Mouse (Mus musculus): ENCODE measurements around the gene Samd10. TPM values are rescaled to one million over a fixed set of nuclear protein-coding genes. Genes with fewer than 3 reads are reported as not detected.

Samd10 gene
- polyA plus RNA-seq, 1 experiment from 2014 or later = 64.4 TPM

DNA sequence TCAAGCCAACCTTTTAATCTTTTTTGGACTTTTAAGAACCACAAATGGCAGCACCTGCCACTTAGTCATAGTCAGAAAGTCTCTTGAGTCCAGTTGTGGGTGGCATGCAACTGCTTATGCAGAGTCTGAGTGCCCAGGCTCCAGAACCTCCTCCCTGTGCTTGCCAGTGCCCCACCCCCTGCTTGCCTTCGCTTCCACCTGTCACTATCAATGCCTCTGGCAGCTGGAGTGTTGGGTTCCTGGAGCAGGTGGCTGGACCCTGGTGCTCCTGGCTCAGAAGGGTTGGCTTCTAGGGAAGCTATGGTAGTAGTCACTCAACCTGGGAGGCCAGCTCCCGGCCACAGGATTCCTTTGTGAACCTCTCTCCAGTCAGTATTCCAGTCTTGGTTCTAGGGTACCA, 48.8 kb downstream of the Samd10 start:
- Histone ChIP-seq H3K4me3 (ENCODE audit: low read depth, low read length) (no peak overlapping the region), H3K36me3 (ENCODE audit: control insufficient read depth, insufficient read depth, low read length) (peaks cover 38% of the 10 kb centered on the region), H3K9ac (ENCODE audit: low read length) (no peak overlapping the region), H3K27ac (ENCODE audit: low read depth, low read length) (no peak overlapping the region), H3K27me3 (ENCODE audit: control insufficient read depth, insufficient read depth, low read length) (no peaks in the 10 kb centered on the region), H3K4me1 (ENCODE audit: control insufficient read depth, insufficient read depth, low read length) (no peaks in the 10 kb centered on the region), H3K9me3 (ENCODE audit: control insufficient read depth, low read length) (no peaks in the 10 kb centered on the region), H3K4me2 (no peak overlapping the region)
- ATAC-seq (ENCODE audit: low FRiP score) = no peak
- DNase-seq (ENCODE audit: low spot score, missing footprints) = peak; percentile 65
- WGBS = 100% methylated on average over 2 of the region's 2 CpGs

- Histone ChIP-seq H3K9ac (ENCODE audit: low read length) (no peak overlapping the region), H3K36me3 (ENCODE audit: control insufficient read depth, insufficient read depth, low read length) (peaks cover 38% of the 10 kb centered on the region)
Observed at GRCm38 (mm10) chr2:181548682-181549081, 50.3 kb downstream of the Samd10 start.

GRCm38 (mm10) chr2:181548227-181548626, 50.8 kb downstream of the Samd10 start:
- no peak overlapping the region for H3K4me2 ChIP-seq
- H3K36me3 ChIP-seq (ENCODE audit: control insufficient read depth, insufficient read depth, low read length) = peaks cover 38% of the 10 kb centered on the region
- ATAC-seq (ENCODE audit: low FRiP score) (no peak), DNase-seq (ENCODE audit: low spot score, missing footprints) (peak; percentile 73)
- WGBS = 78% methylated on average over 1 of the region's 1 CpGs
- no peak overlapping the region for H3K9ac ChIP-seq (ENCODE audit: low read length)
- no peaks in the 10 kb centered on the region for H3K9me3 ChIP-seq (ENCODE audit: control insufficient read depth, low read length)
- no peaks in the 10 kb centered on the region for H3K27me3 ChIP-seq (ENCODE audit: control insufficient read depth, insufficient read depth, low read length)
- no peak overlapping the region for H3K27ac ChIP-seq (ENCODE audit: low read depth, low read length)
- no peak overlapping the region for H3K4me3 ChIP-seq (ENCODE audit: low read depth, low read length)
- H3K4me1 ChIP-seq (ENCODE audit: control insufficient read depth, insufficient read depth, low read length) = no peaks in the 10 kb centered on the region

More at GRCm38 (mm10) chr2:181548682-181549081, 50.3 kb downstream of the Samd10 start:
- WGBS = 91% methylated on average over 5 of the region's 5 CpGs
- ATAC-seq (ENCODE audit: low FRiP score) (no peak), DNase-seq (ENCODE audit: low spot score, missing footprints) (peak; percentile 26)
- no peak overlapping the region for H3K4me3 ChIP-seq (ENCODE audit: low read depth, low read length)
- no peaks in the 10 kb centered on the region for H3K4me1 ChIP-seq (ENCODE audit: control insufficient read depth, insufficient read depth, low read length)
- no peaks in the 10 kb centered on the region for H3K27me3 ChIP-seq (ENCODE audit: control insufficient read depth, insufficient read depth, low read length)
- H3K9me3 ChIP-seq (ENCODE audit: control insufficient read depth, low read length) = no peaks in the 10 kb centered on the region
- H3K27ac ChIP-seq (ENCODE audit: low read depth, low read length) = no peak overlapping the region
- H3K4me2 ChIP-seq = no peak overlapping the region

GRCm38 (mm10) chr2:181546142-181546541, 52.9 kb downstream of the Samd10 start:
- no peak for ATAC-seq (ENCODE audit: low FRiP score)
- H3K9ac ChIP-seq (ENCODE audit: low read length) = no peak overlapping the region
- peaks cover 33% of the 10 kb centered on the region for H3K36me3 ChIP-seq (ENCODE audit: control insufficient read depth, insufficient read depth, low read length)
- no peaks in the 10 kb centered on the region for H3K27me3 ChIP-seq (ENCODE audit: control insufficient read depth, insufficient read depth, low read length)
- DNase-seq (ENCODE audit: low spot score, missing footprints) = no peak
- H3K4me2 ChIP-seq = no peak overlapping the region
- H3K9me3 ChIP-seq (ENCODE audit: control insufficient read depth, low read length) = no peaks in the 10 kb centered on the region
- no peaks in the 10 kb centered on the region for H3K4me1 ChIP-seq (ENCODE audit: control insufficient read depth, insufficient read depth, low read length)
- 96% methylated on average over 7 of the region's 7 CpGs for WGBS
- H3K27ac ChIP-seq (ENCODE audit: low read depth, low read length) = no peak overlapping the region
- no peak overlapping the region for H3K4me3 ChIP-seq (ENCODE audit: low read depth, low read length)

Small RNA genes lying within 50 kb of the gene (microRNA-seq; reads per million reads assigned to microRNA genes)
- gene Mir7006 = not detected

Other genes starting within 250 kb of the Samd10 start
- 34.5 and 36.8 TPM in 2 replicates for gene Zgpat, start 234.3 kb downstream of the Samd10 start, polyA plus RNA-seq (2014; fragmentation: Nextera tagmentation; extraction: Ambion mirVana)
- 54.2 and 60.9 TPM in 2 replicates for gene Arfrp1, start 233.8 kb downstream of the Samd10 start, polyA plus RNA-seq (2014; fragmentation: Nextera tagmentation; extraction: Ambion mirVana)
- gene Lime1, start 219.1 kb downstream of the Samd10 start, polyA plus RNA-seq (2014; fragmentation: Nextera tagmentation; extraction: Ambion mirVana) = 19.7 TPM in 2 replicates
- 16.2 and 16.5 TPM in 2 replicates for gene Zbtb46, start 139.8 kb downstream of the Samd10 start, polyA plus RNA-seq (2014; fragmentation: Nextera tagmentation; extraction: Ambion mirVana)
- gene Abhd16b, start 106.0 kb downstream of the Samd10 start, polyA plus RNA-seq (2014; fragmentation: Nextera tagmentation; extraction: Ambion mirVana) = 0.15 and 0.21 TPM in 2 replicates
- 146 and 149 TPM in 2 replicates for gene Tpd52l2, start 102.1 kb downstream of the Samd10 start, polyA plus RNA-seq (2014; fragmentation: Nextera tagmentation; extraction: Ambion mirVana)
- 93.6 and 102 TPM in 2 replicates for gene Dnajc5, start 78.7 kb downstream of the Samd10 start, polyA plus RNA-seq (2014; fragmentation: Nextera tagmentation; extraction: Ambion mirVana)
- gene Uckl1, start 14.3 kb downstream of the Samd10 start, polyA plus RNA-seq (2014; fragmentation: Nextera tagmentation; extraction: Ambion mirVana) = 46.4 and 50.2 TPM in 2 replicates
- gene Prpf6, start 7.3 kb downstream of the Samd10 start, polyA plus RNA-seq (2014; fragmentation: Nextera tagmentation; extraction: Ambion mirVana) = 77.0 and 82.6 TPM in 2 replicates
- 24.6 and 27.0 TPM in 2 replicates for gene Zfp512b, start 6.4 kb downstream of the Samd10 start, polyA plus RNA-seq (2014; fragmentation: Nextera tagmentation; extraction: Ambion mirVana)
- not detected in 2 replicates for gene Gm29797, start 57.8 kb upstream of the Samd10 start, polyA plus RNA-seq (2014; fragmentation: Nextera tagmentation; extraction: Ambion mirVana)
- gene Sox18, start 72.4 kb upstream of the Samd10 start, polyA plus RNA-seq (2014; fragmentation: Nextera tagmentation; extraction: Ambion mirVana) = 12.5 and 14.6 TPM in 2 replicates
- 15.5 and 16.0 TPM in 2 replicates for gene Tcea2, start 81.1 kb upstream of the Samd10 start, polyA plus RNA-seq (2014; fragmentation: Nextera tagmentation; extraction: Ambion mirVana)
- 61.6 and 65.4 TPM in 2 replicates for gene Rgs19, start 94.8 kb upstream of the Samd10 start, polyA plus RNA-seq (2014; fragmentation: Nextera tagmentation; extraction: Ambion mirVana)
- gene Lkaaear1, start 99.2 kb upstream of the Samd10 start, polyA plus RNA-seq (2014; fragmentation: Nextera tagmentation; extraction: Ambion mirVana) = not detected in 2 replicates
- gene Oprl1, start 115.8 kb upstream of the Samd10 start, polyA plus RNA-seq (2014; fragmentation: Nextera tagmentation; extraction: Ambion mirVana) = 21.7 and 22.9 TPM in 2 replicates
- 28.7 and 31.0 TPM in 2 replicates for gene Myt1, start 164.1 kb upstream of the Samd10 start, polyA plus RNA-seq (2014; fragmentation: Nextera tagmentation; extraction: Ambion mirVana)
- 36.5 and 37.7 TPM in 2 replicates for gene Pcmtd2, start 238.6 kb upstream of the Samd10 start, polyA plus RNA-seq (2014; fragmentation: Nextera tagmentation; extraction: Ambion mirVana)

All from midbrain, embryonic 11.5 days (tissue).